Mouse (Mus musculus): ENCODE results near the gene Stau1. TPM values are rescaled to one million over a fixed set of nuclear protein-coding genes. Genes with fewer than 3 reads are reported as not detected.

Gene Stau1
- 74.7 and 79.3 TPM in 2 replicates for polyA plus RNA-seq (2014; fragmentation: Nextera tagmentation; extraction: Ambion mirVana)

- no peaks in the 10 kb centered on the region for H3K9me3 ChIP-seq (ENCODE audit: control insufficient read depth, low read length)
- peak within 1 kb of the TSS; percentile 92 for H3K4me2 ChIP-seq (ENCODE audit: low read depth, low read length)
- under 1% methylated on average over 36 of the region's 88 CpGs for WGBS
- H3K27ac ChIP-seq (replicated peaks; ENCODE audit: low read depth, low read length): peak within 1 kb of the TSS; percentile 97
- H3K9ac ChIP-seq (ENCODE audit: low read depth, low read length): peak within 1 kb of the TSS; percentile 99
- H3K4me3 ChIP-seq (ENCODE audit: low read depth, low read length): peak within 1 kb of the TSS; percentile 84
- ATAC-seq (ENCODE audit: low read depth): peak; percentile 100
- no peaks in the 10 kb centered on the region for H3K36me3 ChIP-seq (ENCODE audit: control insufficient read depth, insufficient read depth, low read length)
- DNase-seq (ENCODE audit: low spot score): peak; percentile 99
- H3K27me3 ChIP-seq (replicated peaks; ENCODE audit: control insufficient read depth, insufficient read depth, low read length): no peaks in the 10 kb centered on the region
- peaks cover 25% of the 10 kb centered on the region for H3K4me1 ChIP-seq (ENCODE audit: control insufficient read depth, insufficient read depth, low read length)
Measured at GRCm38 (mm10) chr2:166995796-166996532, at the start of gene Stau1. Gene Stau1 (minus strand): TSS chr2:166996299.

GRCm38 (mm10) chr2:167043400-167044121 is 47.5 kb upstream of the Stau1 start:
- H3K9ac ChIP-seq (ENCODE audit: low read depth, low read length): no peak overlapping the region
- 90% methylated on average over 12 of the region's 12 CpGs for WGBS
- no peak overlapping the region for H3K4me3 ChIP-seq (ENCODE audit: low read depth, low read length)
- H3K36me3 ChIP-seq (ENCODE audit: control insufficient read depth, insufficient read depth, low read length): peaks cover 96% of the 10 kb centered on the region
- no peaks in the 10 kb centered on the region for H3K27me3 ChIP-seq (replicated peaks; ENCODE audit: control insufficient read depth, insufficient read depth, low read length)
- H3K9me3 ChIP-seq (ENCODE audit: control insufficient read depth, low read length): no peaks in the 10 kb centered on the region
- no peak overlapping the region for H3K4me2 ChIP-seq (ENCODE audit: low read depth, low read length)
- H3K4me1 ChIP-seq (ENCODE audit: control insufficient read depth, insufficient read depth, low read length): no peaks in the 10 kb centered on the region
- ATAC-seq (ENCODE audit: low read depth) (no peak), DNase-seq (ENCODE audit: low spot score) (no peak)
- no peak overlapping the region for H3K27ac ChIP-seq (replicated peaks; ENCODE audit: low read depth, low read length)

- DNase-seq (ENCODE audit: low spot score): no peak
- H3K27ac ChIP-seq (replicated peaks; ENCODE audit: low read depth, low read length): no peak overlapping the region
- H3K9me3 ChIP-seq (ENCODE audit: control insufficient read depth, low read length): no peaks in the 10 kb centered on the region
- peaks cover 100% of the 10 kb centered on the region for H3K36me3 ChIP-seq (ENCODE audit: control insufficient read depth, insufficient read depth, low read length)
- H3K4me2 ChIP-seq (ENCODE audit: low read depth, low read length): no peak overlapping the region
- H3K4me3 ChIP-seq (ENCODE audit: low read depth, low read length): no peak overlapping the region
- no peaks in the 10 kb centered on the region for H3K27me3 ChIP-seq (replicated peaks; ENCODE audit: control insufficient read depth, insufficient read depth, low read length)
- 88% methylated on average over 8 of the region's 8 CpGs for WGBS
- ATAC-seq (ENCODE audit: low read depth): no peak
- H3K4me1 ChIP-seq (ENCODE audit: control insufficient read depth, insufficient read depth, low read length): no peaks in the 10 kb centered on the region
- no peak overlapping the region for H3K9ac ChIP-seq (ENCODE audit: low read depth, low read length)
Measured at GRCm38 (mm10) chr2:167039386-167039785, 43.3 kb upstream of the Stau1 start.

GRCm38 (mm10) chr2:167038716-167039115 is 42.6 kb upstream of the Stau1 start:
- DNase-seq (ENCODE audit: low spot score) (no peak), ATAC-seq (ENCODE audit: low read depth) (no peak)
- H3K4me3 ChIP-seq (ENCODE audit: low read depth, low read length): no peak overlapping the region
- H3K27me3 ChIP-seq (replicated peaks; ENCODE audit: control insufficient read depth, insufficient read depth, low read length): no peaks in the 10 kb centered on the region
- H3K36me3 ChIP-seq (ENCODE audit: control insufficient read depth, insufficient read depth, low read length): peaks cover 100% of the 10 kb centered on the region
- WGBS: 90% methylated on average over 7 of the region's 7 CpGs
- H3K27ac ChIP-seq (replicated peaks; ENCODE audit: low read depth, low read length): no peak overlapping the region
- no peak overlapping the region for H3K4me2 ChIP-seq (ENCODE audit: low read depth, low read length)
- H3K9ac ChIP-seq (ENCODE audit: low read depth, low read length): no peak overlapping the region
- H3K4me1 ChIP-seq (ENCODE audit: control insufficient read depth, insufficient read depth, low read length): no peaks in the 10 kb centered on the region
- no peaks in the 10 kb centered on the region for H3K9me3 ChIP-seq (ENCODE audit: control insufficient read depth, low read length)

- DNase-seq (ENCODE audit: low spot score) (no peak), ATAC-seq (ENCODE audit: low read depth) (no peak)
- no peak overlapping the region for H3K4me3 ChIP-seq (ENCODE audit: low read depth, low read length)
- no peaks in the 10 kb centered on the region for H3K4me1 ChIP-seq (ENCODE audit: control insufficient read depth, insufficient read depth, low read length)
- no peak overlapping the region for H3K9ac ChIP-seq (ENCODE audit: low read depth, low read length)
- no peak overlapping the region for H3K4me2 ChIP-seq (ENCODE audit: low read depth, low read length)
- no peaks in the 10 kb centered on the region for H3K9me3 ChIP-seq (ENCODE audit: control insufficient read depth, low read length)
- 85% methylated on average over 6 of the region's 6 CpGs for WGBS
- no peak overlapping the region for H3K27ac ChIP-seq (replicated peaks; ENCODE audit: low read depth, low read length)
- no peaks in the 10 kb centered on the region for H3K27me3 ChIP-seq (replicated peaks; ENCODE audit: control insufficient read depth, insufficient read depth, low read length)
- H3K36me3 ChIP-seq (ENCODE audit: control insufficient read depth, insufficient read depth, low read length): peaks cover 100% of the 10 kb centered on the region
Measured at GRCm38 (mm10) chr2:167038297-167038696, 42.2 kb upstream of the Stau1 start.

- no peak overlapping the region for H3K4me3 ChIP-seq (ENCODE audit: low read depth, low read length)
- no peak overlapping the region for H3K4me2 ChIP-seq (ENCODE audit: low read depth, low read length)
- H3K4me1 ChIP-seq (ENCODE audit: control insufficient read depth, insufficient read depth, low read length): no peaks in the 10 kb centered on the region
- DNase-seq (ENCODE audit: low spot score) (no peak), ATAC-seq (ENCODE audit: low read depth) (no peak)
- 97% methylated on average over 12 of the region's 12 CpGs for WGBS
- H3K36me3 ChIP-seq (ENCODE audit: control insufficient read depth, insufficient read depth, low read length): peaks cover 97% of the 10 kb centered on the region
- no peak overlapping the region for H3K27ac ChIP-seq (replicated peaks; ENCODE audit: low read depth, low read length)
- H3K9ac ChIP-seq (ENCODE audit: low read depth, low read length): no peak overlapping the region
- no peaks in the 10 kb centered on the region for H3K9me3 ChIP-seq (ENCODE audit: control insufficient read depth, low read length)
- no peaks in the 10 kb centered on the region for H3K27me3 ChIP-seq (replicated peaks; ENCODE audit: control insufficient read depth, insufficient read depth, low read length)
Measured at GRCm38 (mm10) chr2:167037710-167038109, 41.6 kb upstream of the Stau1 start.

- H3K4me3 ChIP-seq (ENCODE audit: low read depth, low read length): no peak overlapping the region
- H3K27ac ChIP-seq (replicated peaks; ENCODE audit: low read depth, low read length): no peak overlapping the region
- no peak overlapping the region for H3K9ac ChIP-seq (ENCODE audit: low read depth, low read length)
- H3K36me3 ChIP-seq (ENCODE audit: control insufficient read depth, insufficient read depth, low read length): peaks cover 92% of the 10 kb centered on the region
- H3K27me3 ChIP-seq (replicated peaks; ENCODE audit: control insufficient read depth, insufficient read depth, low read length): no peaks in the 10 kb centered on the region
- H3K4me2 ChIP-seq (ENCODE audit: low read depth, low read length): no peak overlapping the region
- no peaks in the 10 kb centered on the region for H3K9me3 ChIP-seq (ENCODE audit: control insufficient read depth, low read length)
- ATAC-seq (ENCODE audit: low read depth) (no peak), DNase-seq (ENCODE audit: low spot score) (no peak)
- 91% methylated on average over 4 of the region's 4 CpGs for WGBS
- H3K4me1 ChIP-seq (ENCODE audit: control insufficient read depth, insufficient read depth, low read length): no peaks in the 10 kb centered on the region
Measured at GRCm38 (mm10) chr2:167030507-167030906, 34.4 kb upstream of the Stau1 start.

GRCm38 (mm10) chr2:167028553-167028952 is 32.5 kb upstream of the Stau1 start:
- Histone ChIP-seq H3K4me2 (ENCODE audit: low read depth, low read length) (no peak overlapping the region), H3K27me3 (replicated peaks; ENCODE audit: control insufficient read depth, insufficient read depth, low read length) (no peaks in the 10 kb centered on the region), H3K4me3 (ENCODE audit: low read depth, low read length) (no peak overlapping the region), H3K27ac (replicated peaks; ENCODE audit: low read depth, low read length) (no peak overlapping the region), H3K9me3 (ENCODE audit: control insufficient read depth, low read length) (no peaks in the 10 kb centered on the region), H3K36me3 (ENCODE audit: control insufficient read depth, insufficient read depth, low read length) (peaks cover 88% of the 10 kb centered on the region), H3K4me1 (ENCODE audit: control insufficient read depth, insufficient read depth, low read length) (no peaks in the 10 kb centered on the region), H3K9ac (ENCODE audit: low read depth, low read length) (no peak overlapping the region)
- no peak for DNase-seq (ENCODE audit: low spot score)
- WGBS: 95% methylated on average over 7 of the region's 7 CpGs
- ATAC-seq (ENCODE audit: low read depth): no peak
